In the genomic region with DNA sequence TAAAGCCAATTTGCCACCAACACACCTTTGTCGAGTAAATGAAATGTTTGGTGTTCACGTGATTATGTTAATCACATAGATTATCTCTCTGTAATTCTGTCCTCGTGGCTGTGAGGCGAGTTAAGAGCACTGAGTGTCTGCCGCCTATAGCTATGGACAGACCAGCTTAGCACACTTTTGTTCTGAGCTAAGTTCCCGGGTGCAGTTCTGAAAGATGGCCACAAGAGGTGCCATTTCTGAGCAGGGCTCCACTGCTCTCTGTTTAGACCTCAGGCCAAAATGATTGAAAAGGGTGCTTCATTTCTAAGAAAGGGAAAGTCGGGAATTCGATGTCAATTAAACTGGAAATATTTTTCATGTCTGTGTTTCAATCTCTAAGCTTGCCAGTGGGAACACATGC, we compare ENCODE assay signal across 8 mouse cellular contexts.
DNase-seq lines count a peak whose midpoint lies in the region; ATAC-seq and TF ChIP-seq lines count a peak whose summit lies in the region.

No protein-coding gene starts in this region.

- 22% methylated on average over 8 of the region's 8 CpGs for WGBS in forebrain, postnatal 0 days

- no peak for TF ChIP-seq POLR2A in bone marrow macrophage, adult 2 months (IDR thresholded peaks at IDR 0.05; ENCODE audit: borderline replicate concordance, low read depth, low read length)

- intact Hi-C loops in left cerebral cortex, postnatal 14 days (cut with DNase I) = no loop called here

- no peak overlapping the region for H3K9ac ChIP-seq in forebrain, postnatal 0 days

- no peaks in the 10 kb centered on the region for H3K36me3 ChIP-seq in forebrain, postnatal 0 days (ENCODE audit: insufficient read depth)

- peak; percentile 56 for ATAC-seq in forebrain, postnatal 0 days

- H3K27me3 ChIP-seq in forebrain, postnatal 0 days (ENCODE audit: insufficient read depth, low read length) = no peaks in the 10 kb centered on the region

- peak; percentile 19 for DNase-seq in adrenal gland, adult 2 months
- DNase-seq in adrenal gland, adult 8-10 months = no peak
- DNase-seq in left cerebral cortex, postnatal 14 days (ENCODE audit: low spot score in 2 of 2) = peak; percentile 54 to 56
- no peak for DNase-seq in left cerebral cortex, adult 11 months (ENCODE audit: low spot score)
- DNase-seq in forebrain, postnatal 0 days = peak; percentile 57
- DNase-seq in right cerebral cortex, postnatal 4 days = peak; percentile 25
- no peak for DNase-seq in adipocyte (ENCODE audit: low spot score)

- no peak overlapping the region for H3K27ac ChIP-seq in bone marrow macrophage, adult 2 months (ENCODE audit: insufficient read depth, low read depth, low read length)
- no peak overlapping the region for H3K27ac ChIP-seq in forebrain, postnatal 0 days (ENCODE audit: low read depth, low read length)

- peak; percentile 47; the same call in 1 of the 2 replicates for TF ChIP-seq CTCF in bone marrow macrophage, adult 2 months (IDR thresholded peaks at IDR 0.05; ENCODE audit: low read depth, low read length)
- TF ChIP-seq CTCF in forebrain, postnatal 0 days (IDR thresholded peaks at IDR 0.05; ENCODE audit: low read depth) = peak; percentile 79

- H3K9me3 ChIP-seq in forebrain, postnatal 0 days (ENCODE audit: low read length) = no peaks in the 10 kb centered on the region

- H3K4me1 ChIP-seq in bone marrow macrophage, adult 2 months (ENCODE audit: control insufficient read depth, insufficient read depth, low read length) = no peaks in the 10 kb centered on the region
- H3K4me1 ChIP-seq in forebrain, postnatal 0 days (ENCODE audit: insufficient read depth) = no peaks in the 10 kb centered on the region

- no peak overlapping the region for H3K4me2 ChIP-seq in forebrain, postnatal 0 days (ENCODE audit: low read depth)

- no peak overlapping the region for H3K4me3 ChIP-seq in bone marrow macrophage, adult 2 months (ENCODE audit: insufficient read depth, low read length)
- H3K4me3 ChIP-seq in forebrain, postnatal 0 days (ENCODE audit: low read depth, low read length) = no peak overlapping the region

Comparison
In these comparisons a context has a peak if more than half of its experiments do, and no peak if none do; other contexts are left out.
1. DNase-seq: peak in adrenal gland, adult 2 months (single experiment), left cerebral cortex, postnatal 14 days (2 of 2), forebrain, postnatal 0 days (single experiment) and right cerebral cortex, postnatal 4 days (single experiment); none in adrenal gland, adult 8-10 months (single experiment), left cerebral cortex, adult 11 months (single experiment) and adipocyte (single experiment).